Mouse (Mus musculus) T-helper 1 cell (primary cell): ENCODE results near the gene Abcc6.

Experiments
- in situ Hi-C: fragments of 300-600 bp; cut with MboI, MseI; formaldehyde crosslinking; loops from one replicate; pipeline ENCODE4 v1.15.1; 2025; ENCODE audit warnings: high pct_unique_total_duplicates

Gene Abcc6

DNA sequence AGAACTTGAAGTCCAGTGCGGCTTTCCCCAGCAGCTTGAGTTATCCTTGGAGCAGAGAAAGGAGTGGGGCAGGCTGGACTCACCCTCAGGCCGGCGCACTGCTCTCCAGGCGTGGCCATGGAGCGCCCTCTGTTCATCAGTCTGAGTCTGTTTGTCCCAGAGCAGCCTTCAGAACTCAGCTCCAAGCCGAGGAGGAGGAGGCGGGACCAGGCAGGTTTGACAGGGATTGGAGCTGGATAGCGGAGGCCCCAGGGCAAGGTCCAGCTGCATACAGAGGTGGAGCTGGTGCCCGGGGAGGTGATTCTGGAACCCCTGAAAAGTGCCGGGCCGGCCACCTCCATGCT, at the start of gene Abcc6:
TSS of gene Abcc6 (minus strand) at position 158 of the 344 bp plus-strand sequence.
- in situ Hi-C loops = no loop called here

DNA sequence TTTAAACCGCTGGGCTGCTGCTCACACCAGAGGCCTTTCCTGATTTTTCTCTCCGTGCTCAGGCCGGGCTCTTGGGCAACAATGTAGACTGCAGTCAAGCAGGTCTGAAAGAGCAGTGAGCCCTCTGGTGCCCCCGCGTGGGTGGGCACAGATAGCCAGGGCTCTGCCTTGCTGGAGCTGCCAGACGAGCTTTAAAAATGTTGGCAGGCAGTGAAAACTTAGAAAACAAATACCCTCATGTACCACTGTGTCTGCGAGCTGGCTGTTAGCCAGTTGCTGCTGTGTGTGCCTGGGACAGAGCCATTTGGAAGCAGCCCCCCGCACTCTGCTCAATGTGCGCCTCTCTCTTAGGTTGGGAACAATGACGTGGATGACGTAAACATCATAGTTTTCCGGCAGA, 47.6 kb upstream of the Abcc6 start:
- in situ Hi-C loops = no loop called here

DNA sequence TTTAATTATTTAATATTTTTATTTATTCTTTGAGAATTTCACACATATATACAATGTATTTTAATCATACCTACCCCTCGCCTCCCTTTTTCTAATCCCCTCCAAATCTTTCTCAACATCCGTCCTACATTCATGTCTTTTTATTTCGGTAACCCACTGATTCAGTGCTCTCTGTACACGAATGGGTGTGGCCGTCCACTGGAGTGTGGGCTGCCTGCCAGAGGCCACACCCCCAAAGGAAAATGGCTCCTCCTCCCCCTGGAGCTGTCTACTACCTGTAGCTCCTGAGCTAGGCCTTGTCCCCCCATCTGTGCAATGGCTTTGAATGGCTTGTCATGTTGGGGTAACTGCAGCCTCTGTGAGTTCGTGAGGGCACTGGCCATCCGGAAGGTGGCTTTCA, 46.7 kb upstream of the Abcc6 start:
- in situ Hi-C loops = no loop called here

DNA sequence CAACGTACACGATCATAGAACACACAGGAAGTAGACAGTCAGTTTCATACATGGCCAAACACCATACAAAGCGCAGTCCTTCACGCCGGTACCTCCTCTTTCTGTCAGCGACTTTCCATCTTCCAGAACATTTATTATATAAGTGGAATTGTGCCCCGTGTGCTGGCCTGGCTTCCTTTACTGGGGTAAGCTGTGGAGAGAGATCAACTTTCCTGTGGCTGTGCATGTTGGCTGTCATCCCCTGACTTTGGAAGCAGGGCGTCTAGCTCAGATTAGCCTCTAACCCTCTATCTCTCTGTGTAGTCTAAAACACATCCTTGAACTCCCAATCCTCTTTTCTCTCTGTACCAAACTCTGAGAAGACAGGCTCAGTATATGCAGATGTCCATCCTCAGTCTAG, 38.7 kb upstream of the Abcc6 start:
- in situ Hi-C loops = no loop called here

DNA sequence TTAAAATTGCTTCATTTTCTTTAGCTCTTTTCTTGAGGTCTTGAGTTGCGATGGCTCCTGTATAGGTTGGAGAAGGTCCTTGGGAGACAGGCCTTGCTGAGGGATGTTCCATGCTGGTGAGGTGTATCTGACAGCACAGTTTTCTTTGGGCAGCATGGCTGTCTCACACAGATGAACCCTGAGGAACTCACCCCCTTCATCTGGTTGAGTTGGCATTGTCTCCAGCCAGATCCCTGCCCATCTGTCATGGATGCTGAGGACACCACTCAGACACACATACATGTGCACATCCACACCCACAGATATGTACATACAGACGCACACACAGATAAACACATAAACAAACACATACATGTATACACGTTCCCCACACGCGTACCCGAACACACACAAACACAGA, 33.2 kb upstream of the Abcc6 start:
- in situ Hi-C loops = no loop called here

DNA sequence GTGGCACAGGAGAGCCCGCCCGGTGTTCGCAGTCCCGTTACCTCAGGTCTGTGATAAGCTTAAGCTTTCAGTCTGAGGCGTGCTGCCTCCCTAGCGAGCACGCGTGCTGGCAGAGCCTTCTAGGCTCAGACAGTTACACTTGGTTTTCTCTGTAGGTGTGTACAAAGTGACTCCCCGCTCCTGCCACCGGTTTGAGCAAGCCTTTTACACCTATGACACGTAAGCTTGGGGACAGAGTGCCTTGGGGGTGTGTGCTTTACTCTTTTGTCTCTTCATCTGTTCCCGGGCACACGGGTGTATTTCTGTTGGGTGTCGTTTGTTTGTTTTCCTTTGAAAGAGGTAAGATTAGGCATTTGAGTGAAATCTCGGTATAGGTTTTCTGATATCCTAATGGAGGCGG, 31.5 kb upstream of the Abcc6 start:
- in situ Hi-C loops = no loop called here

DNA sequence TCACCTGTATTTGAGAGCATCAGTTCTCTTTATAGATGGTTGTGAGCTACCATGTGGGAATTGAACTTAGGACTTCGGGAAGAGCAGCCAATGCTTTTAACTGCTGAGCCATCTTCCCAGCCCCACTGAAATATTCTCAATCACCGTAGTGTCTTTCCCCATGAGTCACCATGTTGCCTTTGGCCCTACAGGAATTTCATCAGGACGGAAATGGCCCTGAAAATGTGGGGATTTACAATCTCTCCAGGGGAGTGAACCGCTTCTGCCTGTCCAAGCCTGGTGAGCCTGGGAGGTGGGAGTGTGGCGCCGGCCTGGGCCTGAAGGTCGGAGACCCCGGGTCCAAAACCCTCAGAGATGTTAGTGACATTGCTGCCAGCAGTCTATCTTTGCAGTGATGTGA, 30.6 kb upstream of the Abcc6 start:
- in situ Hi-C loops = no loop called here

DNA sequence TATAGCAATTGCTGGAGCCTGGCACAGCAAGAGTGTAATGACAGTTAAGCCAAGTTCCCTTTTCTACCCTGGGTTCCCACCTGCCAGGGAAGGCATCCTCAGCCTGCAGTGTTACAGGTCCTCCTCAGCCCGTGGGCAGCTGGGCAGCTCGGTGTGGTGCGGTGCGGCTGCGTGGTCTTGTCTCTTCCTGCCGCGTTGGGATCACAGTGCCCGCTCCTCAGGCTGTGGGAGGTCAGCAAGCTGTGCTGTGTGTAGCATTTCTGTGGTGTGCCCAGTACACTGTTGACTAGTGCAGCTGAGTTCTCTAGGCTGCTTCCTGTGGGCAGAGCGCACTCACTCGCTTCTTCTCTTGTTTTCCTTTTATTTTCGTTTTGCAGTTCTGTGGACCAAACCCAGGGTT, 28.8 kb upstream of the Abcc6 start:
- in situ Hi-C loops = no loop called here

DNA sequence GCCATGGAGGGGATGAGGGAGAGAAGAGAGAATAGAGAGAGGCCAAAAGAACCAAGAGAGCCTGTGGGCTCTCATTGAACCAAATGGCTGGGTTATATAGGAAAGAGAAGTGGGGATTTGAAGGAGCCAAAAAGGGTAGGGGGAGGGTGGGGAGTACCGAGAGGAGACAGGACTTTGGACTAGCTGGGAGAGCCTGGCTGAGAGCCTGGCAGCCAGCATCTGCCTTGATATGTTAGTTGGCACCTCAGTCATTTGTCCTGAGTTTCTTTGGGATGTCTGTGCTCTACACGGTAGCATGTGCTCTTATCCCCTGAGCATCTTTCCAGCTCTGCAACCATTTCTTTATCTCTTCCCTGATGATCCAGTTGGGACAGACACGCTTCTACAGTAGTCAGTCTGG, 23.5 kb upstream of the Abcc6 start:
- in situ Hi-C loops = no loop called here

DNA sequence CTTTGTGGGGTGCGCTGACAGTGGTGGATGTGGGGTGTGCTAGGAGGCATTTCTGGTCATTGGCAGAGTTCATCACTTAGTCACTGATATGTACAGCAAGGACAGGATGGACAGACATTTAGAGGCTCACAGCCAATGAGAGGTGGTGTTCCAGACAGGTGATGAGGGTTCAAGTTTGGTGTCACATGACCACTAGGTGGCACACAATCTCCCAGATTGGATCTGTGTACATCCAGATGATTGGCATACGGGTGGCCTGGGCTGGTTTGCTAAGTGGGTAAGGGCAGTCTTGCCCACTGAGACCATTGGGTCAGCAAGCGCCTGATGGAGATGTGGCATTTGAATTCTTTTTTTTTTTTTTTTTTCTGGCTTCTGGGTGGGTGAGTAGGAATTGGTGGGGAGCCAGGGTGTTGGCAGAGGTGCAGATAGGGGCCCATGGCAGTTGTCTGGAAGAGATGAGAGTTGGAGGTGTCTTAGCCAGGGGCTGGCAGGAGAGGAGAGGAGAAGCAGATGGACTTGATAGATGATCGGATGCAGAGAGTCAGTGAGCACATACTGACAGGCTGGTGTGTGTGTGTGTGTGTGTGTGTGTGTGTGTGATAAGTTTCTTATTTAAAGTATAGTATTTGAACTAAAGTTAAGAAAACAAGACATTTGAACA, 22.2 kb upstream of the Abcc6 start:
- in situ Hi-C loops = no loop called here

DNA sequence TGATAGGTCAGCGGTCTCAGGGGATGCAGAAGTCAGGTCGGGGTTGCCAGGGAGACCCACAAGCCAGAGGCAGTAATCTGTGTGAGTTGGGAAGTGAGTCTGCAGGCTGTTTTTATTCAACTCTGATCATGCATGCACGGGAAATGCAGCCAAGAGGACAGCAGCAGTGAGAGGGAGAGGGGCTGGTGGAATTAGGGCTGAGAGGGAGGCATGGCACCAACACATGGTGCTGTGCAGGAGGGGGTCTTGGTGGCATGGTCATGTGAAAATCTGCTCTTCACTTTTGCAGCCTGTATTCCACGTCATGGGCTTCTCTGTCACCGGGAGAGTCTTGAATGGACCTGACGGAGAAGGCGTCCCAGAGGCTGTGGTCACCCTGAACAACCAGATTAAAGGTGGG, 19.9 kb upstream of the Abcc6 start:
- in situ Hi-C loops = loop anchor here (10.0 kb wide), 1 partner anchor 1925 kb away; no protein-coding TSS in a partner anchor

DNA sequence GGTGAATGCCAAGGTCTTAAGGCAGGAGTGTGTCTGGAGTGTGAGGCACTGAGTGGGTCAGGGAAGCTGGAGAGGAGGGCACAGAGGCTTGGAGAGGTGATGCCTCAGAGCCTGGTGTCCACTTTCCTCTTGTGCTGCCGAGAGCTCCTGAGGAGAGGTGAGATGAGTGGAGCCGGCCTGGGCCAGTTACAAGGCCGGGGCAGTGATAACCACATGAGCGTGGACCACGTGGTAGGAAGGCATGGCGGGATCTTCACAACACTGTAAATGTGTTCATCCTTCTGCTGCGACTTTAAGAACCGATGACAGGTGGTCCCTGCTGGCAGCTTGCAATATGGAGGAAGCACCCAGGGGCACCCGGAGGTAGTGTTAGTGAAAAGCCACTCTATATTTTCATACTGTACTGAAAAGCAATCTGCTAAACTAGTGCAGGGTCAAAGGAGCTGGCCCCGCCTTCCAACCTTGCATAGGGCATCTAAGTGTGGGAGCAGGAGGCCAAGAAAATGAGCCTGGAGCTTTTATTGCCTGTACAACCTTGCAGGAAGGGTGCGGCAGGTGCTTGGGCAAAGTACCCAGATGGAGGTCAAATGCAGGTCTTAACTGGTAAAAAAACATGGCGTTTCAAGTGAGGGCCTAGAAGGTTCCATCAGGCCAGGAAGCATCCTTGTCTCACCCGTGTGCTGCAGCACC, 17.9 kb upstream of the Abcc6 start:
- in situ Hi-C loops = loop anchor here (10.0 kb wide), 1 partner anchor 1923 kb away; no protein-coding TSS in a partner anchor

DNA sequence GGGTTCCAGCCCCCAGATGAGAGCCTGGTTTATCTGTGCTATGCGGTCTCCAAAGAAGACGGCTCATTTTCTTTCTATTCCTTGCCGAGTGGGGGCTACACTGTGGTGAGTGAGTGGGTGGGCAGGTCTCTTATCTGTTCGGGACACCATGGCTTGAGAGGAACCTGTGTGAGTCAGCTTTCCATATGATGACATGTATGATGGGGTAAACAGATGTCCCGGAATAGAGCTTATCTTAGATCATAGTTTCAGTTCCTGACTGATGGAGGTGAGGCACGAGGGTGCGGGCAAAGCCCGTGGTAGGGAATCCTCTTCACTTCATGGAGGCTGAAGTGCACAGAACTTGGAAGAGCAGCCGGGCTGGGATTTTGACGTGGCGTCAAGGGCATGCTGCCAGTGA, 15.8 kb upstream of the Abcc6 start:
- in situ Hi-C loops = loop anchor here (10.0 kb wide), 1 partner anchor 1921 kb away; no protein-coding TSS in a partner anchor

DNA sequence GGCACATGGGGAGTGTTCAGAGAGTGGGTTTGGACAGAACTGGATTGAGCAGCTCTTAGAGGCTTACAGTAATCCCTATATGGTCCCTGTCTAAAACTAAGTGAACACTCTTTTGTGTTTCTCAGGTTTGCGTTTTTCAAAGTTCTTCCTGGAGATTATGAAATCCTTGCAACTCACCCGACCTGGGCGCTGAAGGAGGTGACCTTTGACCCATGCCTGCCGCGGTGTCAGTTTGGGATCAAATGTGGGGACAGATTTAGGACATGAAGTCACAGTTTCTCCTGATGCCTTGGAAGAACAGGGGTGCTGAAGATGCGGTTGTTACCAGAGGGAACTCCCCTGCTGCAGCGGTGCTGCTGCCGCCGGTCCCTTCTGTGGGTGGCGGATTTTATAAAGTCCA, 14.0 kb upstream of the Abcc6 start:
- in situ Hi-C loops = loop anchor here (10.0 kb wide), 1 partner anchor 1919 kb away; no protein-coding TSS in a partner anchor

DNA sequence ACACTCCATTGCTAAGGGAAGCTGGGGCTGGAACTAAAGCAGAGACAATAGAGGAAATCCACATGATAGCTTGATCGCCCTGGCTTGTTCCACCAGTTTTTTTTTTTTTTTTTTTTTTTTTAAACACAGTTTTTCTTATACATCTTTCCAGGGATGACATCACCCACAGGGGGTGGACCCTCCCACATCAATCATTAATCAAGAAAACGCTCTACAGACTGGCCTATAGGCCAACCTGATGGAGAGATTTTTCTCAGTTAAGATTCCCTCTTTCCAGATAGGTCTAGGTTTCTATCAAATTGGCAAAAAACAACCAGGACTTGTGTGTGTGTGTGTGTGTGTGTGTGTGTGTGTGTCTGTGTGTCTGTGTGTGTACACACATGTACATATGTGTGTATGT, 9.8 kb upstream of the Abcc6 start:
- in situ Hi-C loops = loop anchor here (10.0 kb wide), 1 partner anchor 1915 kb away; no protein-coding TSS in a partner anchor

DNA sequence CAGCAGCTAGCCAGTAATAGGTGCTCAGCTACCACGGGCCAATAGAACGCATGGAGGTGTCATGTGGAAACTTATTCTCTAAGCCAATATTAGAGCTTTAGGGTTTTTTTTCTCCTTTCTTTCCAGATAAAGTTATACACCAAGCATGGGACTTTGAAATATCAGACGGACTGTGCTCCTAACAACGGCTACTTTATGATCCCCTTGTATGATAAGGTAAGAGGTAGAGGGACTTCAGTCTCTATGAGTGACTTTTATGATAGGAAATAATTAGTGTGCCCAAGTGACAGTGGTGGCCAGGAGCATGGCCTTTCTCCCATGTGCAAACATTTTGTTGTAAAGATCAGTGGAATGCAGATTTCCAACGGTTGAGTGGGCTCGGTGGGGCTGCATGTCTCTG, 7.3 kb upstream of the Abcc6 start:
- in situ Hi-C loops = no loop called here

DNA sequence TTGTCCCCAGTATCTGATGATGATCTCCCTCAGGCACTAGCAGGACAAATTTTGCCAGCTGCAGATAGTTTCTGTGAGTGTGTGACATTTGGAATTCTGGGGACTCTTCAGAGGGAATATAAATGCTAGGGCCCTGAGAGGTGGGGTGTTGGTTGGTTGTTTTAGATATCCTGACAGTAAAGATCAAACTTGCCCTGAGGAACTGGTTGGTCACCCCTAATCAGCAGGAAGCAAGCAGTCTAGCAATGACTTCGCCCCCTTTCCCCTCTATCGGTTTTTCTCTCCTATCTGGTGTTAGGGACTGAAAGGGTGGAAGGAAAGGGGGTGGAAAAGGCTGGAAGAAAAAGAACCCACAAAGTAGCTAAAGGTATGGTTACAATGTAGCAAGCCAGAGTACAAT, 5.4 kb upstream of the Abcc6 start:
- in situ Hi-C loops = no loop called here

DNA sequence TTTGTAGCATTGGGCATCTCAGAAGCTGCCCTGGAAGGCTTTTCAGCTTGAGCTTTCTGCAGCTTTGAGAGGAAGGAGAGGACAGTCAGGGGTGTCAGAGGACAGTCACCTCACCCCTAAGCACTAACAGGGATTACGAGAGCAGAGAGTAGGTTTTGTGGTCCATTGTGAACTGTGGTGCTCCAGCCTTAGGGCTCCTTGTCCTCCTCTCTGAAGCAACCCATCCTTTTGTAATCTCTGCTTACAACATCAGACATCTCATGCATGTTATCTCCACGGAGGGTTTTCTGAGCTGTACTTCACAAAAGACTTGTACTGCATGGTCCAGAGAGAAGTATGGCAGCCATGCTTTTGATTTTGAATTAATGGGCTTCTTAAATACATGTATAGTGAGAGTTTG, 4.9 kb upstream of the Abcc6 start:
- in situ Hi-C loops = no loop called here

DNA sequence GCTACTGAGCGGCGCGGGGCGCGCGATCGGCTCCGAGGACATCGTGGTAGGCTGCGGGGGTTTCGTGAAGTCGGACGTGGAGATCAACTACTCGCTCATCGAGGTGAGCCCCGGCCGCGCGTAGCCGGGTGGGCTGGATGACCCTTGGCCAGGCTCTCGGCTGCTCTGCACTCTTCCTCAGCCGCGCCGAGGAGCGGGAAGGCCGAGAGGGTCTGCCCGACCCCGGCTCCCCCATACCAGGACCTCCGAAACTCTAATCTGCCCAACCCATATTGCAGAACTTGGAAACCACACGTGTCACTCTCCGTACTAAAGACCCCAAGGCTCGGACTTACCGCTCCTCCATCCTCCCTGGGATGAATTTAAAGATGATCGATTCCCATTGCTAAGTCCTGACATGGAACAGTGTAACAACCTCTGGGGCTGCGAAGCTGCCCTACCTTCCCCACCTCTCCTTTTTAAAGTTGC, 3.8 kb upstream of the Abcc6 start:
- in situ Hi-C loops = no loop called here

DNA sequence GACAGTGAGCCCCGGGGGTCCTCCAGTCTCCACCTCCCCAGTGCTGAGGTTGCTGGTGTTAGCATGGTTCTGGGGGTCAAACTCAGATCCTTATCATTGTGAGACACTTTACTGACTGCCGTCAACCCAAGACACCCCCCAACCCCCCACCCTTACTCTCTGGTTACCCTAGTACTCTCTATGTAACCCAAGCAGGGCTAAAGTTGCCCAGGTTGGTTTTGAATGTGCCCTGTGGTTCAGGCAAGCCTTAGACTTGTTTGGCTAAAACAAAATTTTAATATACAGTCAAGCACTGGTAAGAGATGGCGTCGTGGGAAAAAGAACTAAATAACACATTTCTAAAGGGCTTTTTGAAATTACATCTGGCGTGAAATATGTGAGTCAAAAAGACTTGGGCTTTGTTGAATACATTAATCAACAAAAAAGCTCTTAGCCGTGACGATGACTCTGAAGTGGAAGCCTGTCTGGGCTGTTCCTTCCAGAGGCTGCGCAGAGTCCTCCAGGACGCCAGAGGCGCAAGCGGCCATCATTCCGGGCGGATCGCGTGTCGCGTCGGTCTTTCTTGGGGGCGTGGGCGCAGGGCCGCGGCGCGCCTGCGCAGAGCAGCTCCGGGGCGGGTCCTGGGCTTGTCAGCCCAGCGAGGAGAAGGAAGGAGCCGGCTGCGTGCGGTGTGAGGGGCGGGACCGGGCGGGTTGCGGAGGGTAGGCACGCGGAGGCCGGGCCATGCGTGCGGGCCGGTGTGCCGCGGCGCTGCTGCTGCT, 3.2 kb upstream of the Abcc6 start, which contains the start of gene Nomo1:
TSS of gene Nomo1 (plus strand) at position 590 of the 761 bp plus-strand sequence.
- in situ Hi-C loops = no loop called here

DNA sequence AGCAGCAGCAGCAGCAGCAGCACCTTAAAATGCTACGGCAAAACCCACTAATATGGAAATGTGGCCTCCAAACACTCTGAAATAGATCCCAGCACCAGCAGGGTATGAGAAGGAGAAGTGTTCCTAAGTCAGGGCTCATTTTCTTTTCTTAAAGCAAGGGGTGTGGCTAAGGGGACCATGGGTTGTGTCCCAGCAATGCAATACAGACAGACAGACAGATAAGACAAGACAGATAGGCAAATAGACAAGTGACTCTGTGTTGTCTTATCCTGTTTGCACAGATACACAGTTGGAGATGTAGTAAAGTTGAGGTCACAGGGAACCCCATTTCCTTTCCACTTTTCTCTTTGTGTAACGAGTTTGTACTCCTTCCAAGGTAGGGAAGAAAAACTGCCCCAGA, 973 bp upstream of the Abcc6 start:
- in situ Hi-C loops = no loop called here
